Mouse (Mus musculus): ENCODE measurements around the gene Eri3.

Eri3 gene

GRCm38 (mm10) chr4:117550140-117550851, at the start of gene Eri3:
Gene Eri3, plus strand, starts transcription at chr4:117550365.
- in situ Hi-C loops (cut with MboI; ENCODE audit: unreplicated experiment in 2 of 2) = no loop called here

GRCm38 (mm10) chr4:117518246-117518645, 31.9 kb upstream of the Eri3 start:
- in situ Hi-C loops (cut with MboI; ENCODE audit: unreplicated experiment in 2 of 2) = no loop called here

- in situ Hi-C loops (cut with MboI; ENCODE audit: unreplicated experiment in 2 of 2) = loop anchor here in 1 of 2 experiments (10.0 kb wide), 1 partner anchor 247 kb away; no protein-coding TSS in a partner anchor
Observed at GRCm38 (mm10) chr4:117521350-117521749, 28.8 kb upstream of the Eri3 start.

GRCm38 (mm10) chr4:117525990-117526389, 24.2 kb upstream of the Eri3 start:
- in situ Hi-C loops (cut with MboI; ENCODE audit: unreplicated experiment in 2 of 2) = loop anchor here (5.0 to 10.0 kb wide), 2 partner anchors 251 to 254 kb away; no protein-coding TSS in a partner anchor

- in situ Hi-C loops (cut with MboI; ENCODE audit: unreplicated experiment in 2 of 2) = loop anchor here (5.0 to 10.0 kb wide), 2 partner anchors 253 to 255 kb away; no protein-coding TSS in a partner anchor
Observed at GRCm38 (mm10) chr4:117527116-117527899, 22.9 kb upstream of the Eri3 start.

- in situ Hi-C loops (cut with MboI; ENCODE audit: unreplicated experiment in 2 of 2) = loop anchor here (5.0 to 10.0 kb wide), 2 partner anchors 253 to 256 kb away; no protein-coding TSS in a partner anchor
Observed at GRCm38 (mm10) chr4:117527952-117528351, 22.2 kb upstream of the Eri3 start.

- in situ Hi-C loops (cut with MboI; ENCODE audit: unreplicated experiment in 2 of 2) = loop anchor here (5.0 to 10.0 kb wide), 2 partner anchors 255 to 258 kb away; no protein-coding TSS in a partner anchor
Observed at GRCm38 (mm10) chr4:117529843-117530242, 20.3 kb upstream of the Eri3 start.

- in situ Hi-C loops (cut with MboI; ENCODE audit: unreplicated experiment in 2 of 2) = no loop called here
Observed at GRCm38 (mm10) chr4:117535496-117536200, 14.5 kb upstream of the Eri3 start.

GRCm38 (mm10) chr4:117537002-117537401, 13.2 kb upstream of the Eri3 start:
- in situ Hi-C loops (cut with MboI; ENCODE audit: unreplicated experiment in 2 of 2) = no loop called here

- in situ Hi-C loops (cut with MboI; ENCODE audit: unreplicated experiment in 2 of 2) = no loop called here
Observed at GRCm38 (mm10) chr4:117539329-117539980, 10.7 kb upstream of the Eri3 start.

GRCm38 (mm10) chr4:117540571-117540970, 9.6 kb upstream of the Eri3 start:
- in situ Hi-C loops (cut with MboI; ENCODE audit: unreplicated experiment in 2 of 2) = no loop called here

- in situ Hi-C loops (cut with MboI; ENCODE audit: unreplicated experiment in 2 of 2) = no loop called here
Observed at GRCm38 (mm10) chr4:117545448-117545847, 4.7 kb upstream of the Eri3 start.

- in situ Hi-C loops (cut with MboI; ENCODE audit: unreplicated experiment in 2 of 2) = no loop called here
Observed at GRCm38 (mm10) chr4:117546616-117547015, 3.5 kb upstream of the Eri3 start.

- in situ Hi-C loops (cut with MboI; ENCODE audit: unreplicated experiment in 2 of 2) = no loop called here
Observed at GRCm38 (mm10) chr4:117549576-117549975, 589 bp upstream of the Eri3 start.

- in situ Hi-C loops (cut with MboI; ENCODE audit: unreplicated experiment in 2 of 2) = no loop called here
Observed at GRCm38 (mm10) chr4:117551144-117552000, 1.2 kb downstream of the Eri3 start.

- in situ Hi-C loops (cut with MboI; ENCODE audit: unreplicated experiment in 2 of 2) = no loop called here
Observed at GRCm38 (mm10) chr4:117555495-117555894, 5.3 kb downstream of the Eri3 start.

- in situ Hi-C loops (cut with MboI; ENCODE audit: unreplicated experiment in 2 of 2) = no loop called here
Observed at GRCm38 (mm10) chr4:117556372-117556771, 6.2 kb downstream of the Eri3 start.

- in situ Hi-C loops (cut with MboI; ENCODE audit: unreplicated experiment in 2 of 2) = no loop called here
Observed at GRCm38 (mm10) chr4:117557068-117557645, 7.0 kb downstream of the Eri3 start.

- in situ Hi-C loops (cut with MboI; ENCODE audit: unreplicated experiment in 2 of 2) = no loop called here
Observed at GRCm38 (mm10) chr4:117563967-117564366, 13.8 kb downstream of the Eri3 start.

All from v-Abl transformed pro-B cells (cell line).